Mouse (Mus musculus) forebrain, postnatal 0 days (tissue): Measurements from ENCODE around the gene Tapbp. TPM values are rescaled to one million over a fixed set of nuclear protein-coding genes. Genes with fewer than 3 reads are reported as not detected.

Experiments
- ATAC-seq: fragments of 200-750 bp; cut with Nextera tagmentation; 2 replicates; pipeline ENCODE4 v1.8.0; 2017; ENCODE audit warnings: mild to moderate bottlenecking, moderate library complexity
- DNase-seq: peaks from one replicate; pipeline ENCODE4 v3.0.0-alpha.2; 2015
- H3K27ac ChIP-seq: fragments of 300-500 bp; sonication (generic); 2 replicates; pipeline ENCODE4 v1.5.1; 2014; ENCODE audit warnings: low read depth, mild to moderate bottlenecking, antibody characterized with exemption, low read length, moderate library complexity, mixed read lengths
- H3K27me3 ChIP-seq: fragments of 300-500 bp; sonication (generic); 2 replicates; pipeline ENCODE4 v1.6.1; 2014; ENCODE audit warnings: mild to moderate bottlenecking, low read length, mixed read lengths; ENCODE audit not compliant: insufficient read depth
- H3K36me3 ChIP-seq: fragments of 300-500 bp; sonication (generic); 2 replicates; pipeline ENCODE4 v1.6.1; 2014; ENCODE audit warnings: mild to moderate bottlenecking, moderate library complexity; ENCODE audit not compliant: insufficient read depth
- H3K4me1 ChIP-seq: fragments of 300-500 bp; sonication (generic); 2 replicates; pipeline ENCODE4 v1.6.1; 2014; ENCODE audit warnings: antibody characterized with exemption; ENCODE audit not compliant: insufficient read depth
- H3K4me2 ChIP-seq: fragments of 300-500 bp; sonication (generic); 2 replicates; pipeline ENCODE4 v1.6.1; 2014; ENCODE audit warnings: low read depth, mild to moderate bottlenecking, moderate library complexity
- H3K4me3 ChIP-seq: fragments of 300-500 bp; sonication (generic); 2 replicates; pipeline ENCODE4 v1.5.1; 2014; ENCODE audit warnings: low read depth, low read length, mixed read lengths
- H3K9ac ChIP-seq: fragments of 300-500 bp; sonication (generic); 2 replicates; pipeline ENCODE4 v1.6.1; 2014; ENCODE audit warnings: mild to moderate bottlenecking
- H3K9me3 ChIP-seq: fragments of 300-500 bp; sonication (generic); 2 replicates; pipeline ENCODE4 v1.6.1; 2016; ENCODE audit warnings: low read length
- CTCF ChIP-seq: sonication (generic); IDR thresholded peaks from 2 replicates; pipeline ENCODE4 v1.5.1; 2016; ENCODE audit warnings: antibody characterized with exemption, control low read depth, low read depth
- WGBS: fragments of 180-500 bp; shearing (Covaris S2); extraction: QIAGEN DNeasy Blood & Tissue Kit; methylation state at CpG from one replicate; pipeline ENCODE4 v1.1.7; 2014; 5-methylcytosine and 5-hydroxymethylcytosine counted together
- polyA plus RNA-seq: library from polyadenylated mRNA; unstranded; fragments of >200 nt; fragmentation: Nextera tagmentation; extraction: Ambion mirVana; gene quantifications from 2 replicates; pipeline ENCODE4 v1.2.1, GENCODE M21; 2015
- total RNA-seq: library from RNA; depleted of rRNA; stranded (reverse); fragments of >200 nt; gene quantifications from 2 replicates; pipeline ENCODE4 v1.2.3, GENCODE M21; 2014

Gene Tapbp
- total and polyA plus RNA-seq, 2 experiments from 2014 or later: 26.2 to 36.0 TPM

DNA sequence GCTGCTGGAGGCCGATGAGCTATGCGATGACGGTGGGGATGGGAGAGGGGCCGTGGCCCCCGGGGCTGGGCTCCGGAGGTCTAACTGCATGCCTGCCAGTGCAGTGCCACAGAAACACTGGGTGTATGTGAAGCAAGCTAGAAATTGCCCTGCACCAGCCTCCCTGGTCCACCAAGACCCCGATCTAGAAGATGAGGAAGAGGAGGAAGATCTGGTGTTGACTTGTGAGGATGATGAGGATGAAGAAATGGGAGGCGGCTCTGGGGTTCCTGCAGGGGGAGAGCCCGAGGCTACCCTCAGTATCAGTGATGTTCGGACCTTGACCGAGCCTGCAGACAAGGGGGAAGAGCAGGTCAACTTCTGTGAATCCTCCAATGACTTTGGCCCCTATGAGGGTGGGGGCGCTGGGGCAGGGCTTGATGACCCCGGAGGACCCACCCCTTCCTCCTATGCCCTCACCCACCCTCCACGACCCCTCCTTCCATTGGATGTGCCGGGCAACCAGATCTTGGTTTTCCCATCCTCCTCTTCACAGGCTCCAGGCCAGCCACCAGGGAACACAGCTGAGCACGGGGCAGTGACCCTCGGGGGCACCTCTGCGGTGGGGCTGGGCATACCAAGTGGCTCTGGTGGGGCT is 2.1 kb downstream of the Tapbp start:
- DNase-seq: no peak

DNA sequence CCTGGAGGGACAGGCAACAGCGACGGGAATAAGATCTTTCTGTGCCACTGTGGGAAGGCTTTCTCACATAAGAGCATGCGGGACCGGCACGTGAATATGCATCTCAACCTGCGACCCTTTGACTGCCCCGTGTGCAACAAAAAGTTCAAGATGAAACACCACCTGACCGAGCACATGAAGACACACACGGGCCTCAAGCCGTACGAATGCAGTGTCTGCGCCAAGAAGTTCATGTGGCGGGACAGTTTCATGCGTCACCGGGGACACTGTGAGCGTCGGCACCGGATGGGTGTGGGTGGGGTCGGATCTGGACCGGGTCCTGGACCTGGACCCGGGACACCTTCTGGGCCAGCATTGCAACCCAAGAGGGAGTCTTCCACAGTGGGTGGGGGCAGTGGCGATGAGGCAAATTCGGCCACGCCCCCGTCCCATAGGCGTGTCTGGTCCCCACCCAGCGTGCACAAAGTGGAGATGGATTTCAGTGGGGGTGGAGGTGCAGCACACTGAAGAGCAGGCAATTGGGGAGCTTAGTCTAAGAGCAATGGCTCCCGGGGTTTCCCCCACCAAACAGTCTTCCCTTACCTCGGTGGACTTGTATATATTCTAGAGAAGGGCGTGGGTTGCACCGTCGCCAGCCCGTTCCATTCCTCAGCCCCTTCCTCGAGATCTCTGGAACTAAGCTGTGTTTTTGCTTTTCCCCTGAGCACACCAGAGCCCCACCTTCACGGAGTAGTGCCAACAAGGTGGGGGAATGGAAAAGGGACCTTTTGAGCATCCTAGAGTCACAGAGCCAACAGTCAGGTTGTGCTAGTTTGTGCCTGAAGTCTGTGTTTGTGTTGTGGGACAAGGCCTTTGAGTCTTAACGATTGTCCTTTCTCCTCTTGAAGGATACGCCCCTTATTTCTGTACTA is 2.8 kb downstream of the Tapbp start:
- ATAC-seq (no peak), DNase-seq (no peak)
- Histone ChIP-seq H3K9me3 (no peaks in the 10 kb centered on the region), H3K9ac (no peak overlapping the region), H3K4me2 (peak overlapping the region; percentile 79), H3K4me1 (peaks cover 7% of the 10 kb centered on the region; the same call in 1 of the 2 replicates), H3K36me3 (peaks cover 20% of the 10 kb centered on the region), H3K27ac (no peak overlapping the region), H3K27me3 (no peaks in the 10 kb centered on the region), H3K4me3 (no peak overlapping the region)
- 59% methylated on average over 37 of the region's 37 CpGs for WGBS
- no peak for TF ChIP-seq CTCF

More for the DNA sequence above, 2.1 kb downstream of the Tapbp start:
- Histone ChIP-seq H3K36me3 (peaks cover 26% of the 10 kb centered on the region), H3K9ac (no peak overlapping the region), H3K9me3 (no peaks in the 10 kb centered on the region), H3K27ac (no peak overlapping the region), H3K4me2 (no peak overlapping the region), H3K27me3 (no peaks in the 10 kb centered on the region), H3K4me3 (no peak overlapping the region), H3K4me1 (peaks cover 7% of the 10 kb centered on the region; the same call in 1 of the 2 replicates)
- 84% methylated on average over 18 of the region's 18 CpGs for WGBS
- ATAC-seq: no peak
- TF ChIP-seq CTCF: no peak

DNA sequence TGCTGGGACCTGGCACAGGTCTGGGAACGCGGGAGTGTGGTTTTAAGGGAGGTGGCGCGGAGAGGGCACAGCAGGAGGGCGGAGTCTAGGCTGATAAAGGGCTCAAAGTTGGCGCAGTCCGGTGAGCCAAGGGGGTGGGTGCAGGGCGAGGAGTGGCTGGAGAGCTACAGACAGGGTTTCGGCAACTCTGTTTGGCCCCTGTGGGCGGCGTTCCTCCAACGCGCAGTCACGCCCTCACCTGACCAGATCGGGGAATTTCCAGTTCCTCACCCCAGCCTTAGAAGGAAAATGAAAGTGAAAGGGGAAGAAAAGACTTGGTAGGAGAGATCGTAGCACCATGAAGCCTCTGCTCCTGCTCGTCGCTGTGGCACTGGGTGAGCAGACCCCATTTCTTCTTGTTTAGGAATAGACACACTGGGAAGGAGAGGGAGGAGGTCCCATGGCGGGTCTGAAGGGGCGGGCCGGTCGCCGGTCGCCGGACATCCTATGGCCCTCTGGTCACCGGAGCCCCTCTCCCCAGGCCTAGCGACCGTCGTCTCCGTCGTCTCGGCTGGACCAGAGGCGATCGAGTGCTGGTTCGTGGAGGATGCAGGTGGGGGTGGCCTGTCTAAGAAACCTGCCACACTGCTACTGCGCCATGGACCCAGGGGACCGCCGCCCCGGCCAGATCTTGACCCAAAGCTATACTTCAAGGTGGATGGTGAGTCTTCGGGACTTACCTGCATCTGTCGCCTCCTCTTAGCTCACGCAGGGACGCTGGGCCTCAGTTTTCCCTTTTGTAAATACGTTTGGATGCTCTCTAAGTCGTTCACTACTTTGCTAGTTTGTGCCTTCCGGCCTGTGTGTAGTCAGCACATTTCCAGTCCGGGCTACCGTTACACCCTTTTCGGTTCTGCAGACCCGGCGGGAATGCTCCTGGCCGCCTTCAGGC is 3.9 kb downstream of the Tapbp start:
- peak overlapping the region; percentile 29; the same call in 1 of the 2 replicates for H3K27ac ChIP-seq
- peaks cover 7% of the 10 kb centered on the region; the same call in 1 of the 2 replicates for H3K4me1 ChIP-seq
- 3% methylated on average over 52 of the region's 52 CpGs for WGBS
- peaks cover 10% of the 10 kb centered on the region for H3K36me3 ChIP-seq
- peak overlapping the region; percentile 51 for H3K9ac ChIP-seq
- TF ChIP-seq CTCF: peak; percentile 36
- H3K4me3 ChIP-seq: peak overlapping the region; percentile 42
- DNase-seq: no peak
- no peaks in the 10 kb centered on the region for H3K9me3 ChIP-seq
- peak overlapping the region; percentile 79 for H3K4me2 ChIP-seq
- no peak for ATAC-seq
- no peaks in the 10 kb centered on the region for H3K27me3 ChIP-seq

DNA sequence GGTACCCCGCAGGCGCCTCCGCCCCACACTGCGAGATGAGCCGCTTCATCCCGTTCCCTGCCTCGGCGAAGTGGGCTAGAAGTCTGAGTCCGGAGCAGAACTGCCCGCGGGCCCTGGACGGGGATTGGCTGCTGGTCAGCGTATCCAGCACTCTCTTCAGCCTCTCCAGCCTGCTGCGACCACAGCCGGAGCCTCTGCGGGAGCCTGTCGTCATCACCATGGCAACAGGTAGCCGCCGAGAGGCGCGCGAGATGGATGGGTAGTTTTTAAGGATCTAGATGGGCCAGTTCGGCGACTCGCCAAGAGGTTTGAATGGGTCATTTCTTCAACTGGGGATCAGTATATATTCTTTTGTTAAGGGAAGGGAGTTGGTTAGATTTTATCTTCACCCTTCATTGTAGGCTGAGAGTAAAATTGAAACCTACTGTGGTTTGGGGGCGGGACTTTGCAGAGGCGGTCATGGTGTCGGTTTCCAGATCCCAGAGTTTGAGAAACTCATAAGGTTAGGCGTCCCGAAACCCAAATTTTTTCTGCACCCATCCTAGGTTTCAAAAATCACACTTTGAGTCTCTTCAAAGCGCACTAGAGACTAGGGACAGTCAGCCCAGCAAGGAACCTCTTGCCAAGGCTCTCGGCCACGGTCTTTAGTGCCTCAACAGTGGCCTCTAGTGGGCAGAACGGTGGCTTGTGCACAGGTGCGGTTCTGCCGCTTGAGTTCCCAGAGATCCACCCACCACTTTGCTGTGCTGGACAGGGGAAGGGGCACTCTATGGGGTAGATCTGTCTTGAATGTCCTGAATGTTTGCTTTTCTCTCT is 4.8 kb downstream of the Tapbp start:
- H3K4me1 ChIP-seq: peaks cover 7% of the 10 kb centered on the region; the same call in 1 of the 2 replicates
- no peaks in the 10 kb centered on the region for H3K27me3 ChIP-seq
- H3K4me2 ChIP-seq: peak overlapping the region; percentile 79
- WGBS: 1% methylated on average over 36 of the region's 36 CpGs
- peak; percentile 25 for ATAC-seq
- H3K27ac ChIP-seq: peak overlapping the region; percentile 29; the same call in 1 of the 2 replicates
- H3K4me3 ChIP-seq: peak overlapping the region; percentile 42
- H3K36me3 ChIP-seq: peaks cover 4% of the 10 kb centered on the region; the same call in 1 of the 2 replicates
- no peaks in the 10 kb centered on the region for H3K9me3 ChIP-seq
- peak overlapping the region; percentile 51 for H3K9ac ChIP-seq
- peak; percentile 80 for TF ChIP-seq CTCF
- peak; percentile 77 for DNase-seq

DNA sequence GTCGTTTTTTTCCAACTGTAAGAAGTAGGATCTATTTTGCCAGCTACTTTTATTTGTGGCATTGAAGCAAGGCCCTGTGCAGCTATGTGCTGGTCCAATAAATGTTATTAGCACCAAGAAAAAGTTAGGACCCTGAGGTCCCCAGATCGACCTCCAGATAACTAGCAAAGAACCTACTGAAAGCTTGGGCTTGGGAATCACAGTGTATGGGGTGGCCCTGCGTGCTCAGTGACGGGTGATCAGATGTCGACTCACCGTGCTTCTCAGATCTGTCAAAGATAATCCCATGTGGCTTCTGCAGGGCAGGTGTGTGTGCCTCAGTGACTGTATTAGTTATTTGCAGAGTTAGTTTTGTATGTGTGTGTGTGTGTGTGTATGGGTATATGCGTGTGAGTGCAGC is 5.7 kb downstream of the Tapbp start:
- H3K9ac ChIP-seq: no peak overlapping the region
- peaks cover 6% of the 10 kb centered on the region; the same call in 1 of the 2 replicates for H3K36me3 ChIP-seq
- 91% methylated on average over 7 of the region's 7 CpGs for WGBS
- no peak overlapping the region for H3K4me3 ChIP-seq
- peaks cover 7% of the 10 kb centered on the region; the same call in 1 of the 2 replicates for H3K4me1 ChIP-seq
- ATAC-seq: no peak
- no peak overlapping the region for H3K4me2 ChIP-seq
- no peaks in the 10 kb centered on the region for H3K27me3 ChIP-seq
- no peak for TF ChIP-seq CTCF
- no peak for DNase-seq
- no peak overlapping the region for H3K27ac ChIP-seq
- no peaks in the 10 kb centered on the region for H3K9me3 ChIP-seq
